Mouse (Mus musculus): Measurements from ENCODE around the gene Agxt2. TPM values are rescaled to one million over a fixed set of nuclear protein-coding genes. Genes with fewer than 3 reads are reported as not detected.

Gene Agxt2
- polyA plus RNA-seq, 1 experiment from 2014 or later, result not detected

- DNase-seq (ENCODE audit: low spot score), result no peak
- H3K36me3 ChIP-seq (ENCODE audit: control insufficient read depth, insufficient read depth, low read length), result no peaks in the 10 kb centered on the region
- H3K27me3 ChIP-seq (ENCODE audit: control insufficient read depth, insufficient read depth, low read length), result no peaks in the 10 kb centered on the region
- H3K9ac ChIP-seq (ENCODE audit: low read length), result no peak overlapping the region
- 93% methylated on average over 6 of the region's 6 CpGs for WGBS
- ATAC-seq (ENCODE audit: insufficient read depth, low FRiP score, low TSS enrichment), result no peak
- no peaks in the 10 kb centered on the region for H3K4me1 ChIP-seq (ENCODE audit: control insufficient read depth, insufficient read depth, low read length)
- no peaks in the 10 kb centered on the region for H3K9me3 ChIP-seq (ENCODE audit: control insufficient read depth, low read length)
- H3K4me2 ChIP-seq (ENCODE audit: low read depth), result no peak overlapping the region
- no peak overlapping the region for H3K4me3 ChIP-seq (ENCODE audit: low read depth, low read length)
- H3K27ac ChIP-seq (ENCODE audit: low read depth, low read length), result no peak overlapping the region
These were observed 55.3 kb downstream of the Agxt2 start for GRCm38 (mm10) chr15:10413656-10414055.

- H3K4me1 ChIP-seq (ENCODE audit: control insufficient read depth, insufficient read depth, low read length), result peaks cover 5% of the 10 kb centered on the region; the same call in 1 of the 2 replicates
- H3K9ac ChIP-seq (ENCODE audit: low read length), result no peak overlapping the region
- H3K4me3 ChIP-seq (ENCODE audit: low read depth, low read length), result no peak overlapping the region
- WGBS, result 16% methylated on average over 7 of the region's 7 CpGs
- no peak overlapping the region for H3K27ac ChIP-seq (ENCODE audit: low read depth, low read length)
- H3K36me3 ChIP-seq (ENCODE audit: control insufficient read depth, insufficient read depth, low read length), result no peaks in the 10 kb centered on the region
- H3K27me3 ChIP-seq (ENCODE audit: control insufficient read depth, insufficient read depth, low read length), result no peaks in the 10 kb centered on the region
- no peaks in the 10 kb centered on the region for H3K9me3 ChIP-seq (ENCODE audit: control insufficient read depth, low read length)
- peak; percentile 77 for ATAC-seq (ENCODE audit: insufficient read depth, low FRiP score, low TSS enrichment)
- DNase-seq (ENCODE audit: low spot score), result peak; percentile 23
- H3K4me2 ChIP-seq (ENCODE audit: low read depth), result no peak overlapping the region
These were observed 62.9 kb downstream of the Agxt2 start for GRCm38 (mm10) chr15:10421138-10421784.

GRCm38 (mm10) chr15:10421785-10422144, 63.4 kb downstream of the Agxt2 start:
- no peak overlapping the region for H3K4me2 ChIP-seq (ENCODE audit: low read depth)
- 44% methylated on average over 1 of the region's 1 CpGs for WGBS
- H3K27ac ChIP-seq (ENCODE audit: low read depth, low read length), result no peak overlapping the region
- no peak overlapping the region for H3K4me3 ChIP-seq (ENCODE audit: low read depth, low read length)
- DNase-seq (ENCODE audit: low spot score), result no peak
- H3K4me1 ChIP-seq (ENCODE audit: control insufficient read depth, insufficient read depth, low read length), result peaks cover 5% of the 10 kb centered on the region; the same call in 1 of the 2 replicates
- no peaks in the 10 kb centered on the region for H3K9me3 ChIP-seq (ENCODE audit: control insufficient read depth, low read length)
- no peaks in the 10 kb centered on the region for H3K36me3 ChIP-seq (ENCODE audit: control insufficient read depth, insufficient read depth, low read length)
- peak; percentile 35; the same call in 1 of the 2 replicates for ATAC-seq (ENCODE audit: insufficient read depth, low FRiP score, low TSS enrichment)
- no peaks in the 10 kb centered on the region for H3K27me3 ChIP-seq (ENCODE audit: control insufficient read depth, insufficient read depth, low read length)
- H3K9ac ChIP-seq (ENCODE audit: low read length), result no peak overlapping the region

GRCm38 (mm10) chr15:10426124-10426523, 67.8 kb downstream of the Agxt2 start:
- WGBS, result 92% methylated on average over 6 of the region's 6 CpGs
- ATAC-seq (ENCODE audit: insufficient read depth, low FRiP score, low TSS enrichment) (no peak), DNase-seq (ENCODE audit: low spot score) (no peak)
- H3K4me3 ChIP-seq (ENCODE audit: low read depth, low read length), result no peak overlapping the region
- no peaks in the 10 kb centered on the region for H3K9me3 ChIP-seq (ENCODE audit: control insufficient read depth, low read length)
- H3K27me3 ChIP-seq (ENCODE audit: control insufficient read depth, insufficient read depth, low read length), result no peaks in the 10 kb centered on the region
- no peak overlapping the region for H3K4me2 ChIP-seq (ENCODE audit: low read depth)
- no peaks in the 10 kb centered on the region for H3K36me3 ChIP-seq (ENCODE audit: control insufficient read depth, insufficient read depth, low read length)
- peaks cover 5% of the 10 kb centered on the region; the same call in 1 of the 2 replicates for H3K4me1 ChIP-seq (ENCODE audit: control insufficient read depth, insufficient read depth, low read length)
- H3K9ac ChIP-seq (ENCODE audit: low read length), result no peak overlapping the region
- no peak overlapping the region for H3K27ac ChIP-seq (ENCODE audit: low read depth, low read length)

- Histone ChIP-seq H3K27ac (ENCODE audit: low read depth, low read length) (no peak overlapping the region), H3K4me3 (ENCODE audit: low read depth, low read length) (no peak overlapping the region), H3K4me1 (ENCODE audit: control insufficient read depth, insufficient read depth, low read length) (peaks cover under 1% of the 10 kb centered on the region; the same call in 1 of the 2 replicates), H3K27me3 (ENCODE audit: control insufficient read depth, insufficient read depth, low read length) (no peaks in the 10 kb centered on the region), H3K9ac (ENCODE audit: low read length) (no peak overlapping the region), H3K9me3 (ENCODE audit: control insufficient read depth, low read length) (no peaks in the 10 kb centered on the region), H3K4me2 (ENCODE audit: low read depth) (no peak overlapping the region), H3K36me3 (ENCODE audit: control insufficient read depth, insufficient read depth, low read length) (no peaks in the 10 kb centered on the region)
- ATAC-seq (ENCODE audit: insufficient read depth, low FRiP score, low TSS enrichment) (no peak), DNase-seq (ENCODE audit: low spot score) (no peak)
- 94% methylated on average over 13 of the region's 13 CpGs for whole genome bisulfite sequencing
These were observed 68.4 kb downstream of the Agxt2 start for GRCm38 (mm10) chr15:10426545-10427266.

GRCm38 (mm10) chr15:10436893-10437292, 78.6 kb downstream of the Agxt2 start:
- no peak overlapping the region for H3K27ac ChIP-seq (ENCODE audit: low read depth, low read length)
- no peaks in the 10 kb centered on the region for H3K4me1 ChIP-seq (ENCODE audit: control insufficient read depth, insufficient read depth, low read length)

GRCm38 (mm10) chr15:10439963-10440362, 81.6 kb downstream of the Agxt2 start:
- no peaks in the 10 kb centered on the region for H3K9me3 ChIP-seq (ENCODE audit: control insufficient read depth, low read length)
- H3K4me2 ChIP-seq (ENCODE audit: low read depth), result no peak overlapping the region
- WGBS, result 85% methylated on average over 6 of the region's 6 CpGs
- DNase-seq (ENCODE audit: low spot score) (no peak), ATAC-seq (ENCODE audit: insufficient read depth, low FRiP score, low TSS enrichment) (no peak)
- no peaks in the 10 kb centered on the region for H3K36me3 ChIP-seq (ENCODE audit: control insufficient read depth, insufficient read depth, low read length)
- no peak overlapping the region for H3K9ac ChIP-seq (ENCODE audit: low read length)
- H3K4me3 ChIP-seq (ENCODE audit: low read depth, low read length), result no peak overlapping the region
- H3K27ac ChIP-seq (ENCODE audit: low read depth, low read length), result no peak overlapping the region
- H3K27me3 ChIP-seq (ENCODE audit: control insufficient read depth, insufficient read depth, low read length), result no peaks in the 10 kb centered on the region
- no peaks in the 10 kb centered on the region for H3K4me1 ChIP-seq (ENCODE audit: control insufficient read depth, insufficient read depth, low read length)

More at GRCm38 (mm10) chr15:10436893-10437292, 78.6 kb downstream of the Agxt2 start:
- H3K9me3 ChIP-seq (ENCODE audit: control insufficient read depth, low read length), result no peaks in the 10 kb centered on the region
- 88% methylated on average over 1 of the region's 1 CpGs for WGBS
- no peak overlapping the region for H3K4me2 ChIP-seq (ENCODE audit: low read depth)
- H3K27me3 ChIP-seq (ENCODE audit: control insufficient read depth, insufficient read depth, low read length), result no peaks in the 10 kb centered on the region
- H3K9ac ChIP-seq (ENCODE audit: low read length), result no peak overlapping the region
- ATAC-seq (ENCODE audit: insufficient read depth, low FRiP score, low TSS enrichment) (no peak), DNase-seq (ENCODE audit: low spot score) (no peak)
- no peak overlapping the region for H3K4me3 ChIP-seq (ENCODE audit: low read depth, low read length)
- H3K36me3 ChIP-seq (ENCODE audit: control insufficient read depth, insufficient read depth, low read length), result no peaks in the 10 kb centered on the region

GRCm38 (mm10) chr15:10441493-10441892, 83.2 kb downstream of the Agxt2 start:
- Histone ChIP-seq H3K27me3 (ENCODE audit: control insufficient read depth, insufficient read depth, low read length) (no peaks in the 10 kb centered on the region), H3K9me3 (ENCODE audit: control insufficient read depth, low read length) (no peaks in the 10 kb centered on the region), H3K4me1 (ENCODE audit: control insufficient read depth, insufficient read depth, low read length) (no peaks in the 10 kb centered on the region), H3K27ac (ENCODE audit: low read depth, low read length) (no peak overlapping the region), H3K4me2 (ENCODE audit: low read depth) (no peak overlapping the region), H3K9ac (ENCODE audit: low read length) (no peak overlapping the region), H3K36me3 (ENCODE audit: control insufficient read depth, insufficient read depth, low read length) (no peaks in the 10 kb centered on the region), H3K4me3 (ENCODE audit: low read depth, low read length) (no peak overlapping the region)
- ATAC-seq (ENCODE audit: insufficient read depth, low FRiP score, low TSS enrichment), result no peak
- DNase-seq (ENCODE audit: low spot score), result no peak
- WGBS, result 92% methylated on average over 9 of the region's 9 CpGs

GRCm38 (mm10) chr15:10442275-10442674, 83.9 kb downstream of the Agxt2 start:
- H3K9me3 ChIP-seq (ENCODE audit: control insufficient read depth, low read length), result no peaks in the 10 kb centered on the region
- no peak overlapping the region for H3K27ac ChIP-seq (ENCODE audit: low read depth, low read length)
- H3K27me3 ChIP-seq (ENCODE audit: control insufficient read depth, insufficient read depth, low read length), result no peaks in the 10 kb centered on the region
- DNase-seq (ENCODE audit: low spot score) (no peak), ATAC-seq (ENCODE audit: insufficient read depth, low FRiP score, low TSS enrichment) (no peak)
- WGBS, result 97% methylated on average over 1 of the region's 1 CpGs
- no peak overlapping the region for H3K4me3 ChIP-seq (ENCODE audit: low read depth, low read length)
- H3K4me2 ChIP-seq (ENCODE audit: low read depth), result no peak overlapping the region
- H3K4me1 ChIP-seq (ENCODE audit: control insufficient read depth, insufficient read depth, low read length), result no peaks in the 10 kb centered on the region
- no peak overlapping the region for H3K9ac ChIP-seq (ENCODE audit: low read length)
- no peaks in the 10 kb centered on the region for H3K36me3 ChIP-seq (ENCODE audit: control insufficient read depth, insufficient read depth, low read length)

Data from neural tube, embryonic 11.5 days (tissue).